Mouse (Mus musculus) spleen, adult 2 months (tissue): Measurements from ENCODE around the gene Cmc2.

Experiments used
- CTCF ChIP-seq: fragments of 200-500 bp; IDR thresholded peaks from 2 replicates; pipeline ENCODE4 v1.5.1; 2011; ENCODE audit warnings: mild to moderate bottlenecking, inconsistent platforms; ENCODE audit not compliant: insufficient read depth, insufficient read length, insufficient replicate concordance; ENCODE audit errors: extremely low read depth
- POLR2A ChIP-seq: fragments of 200-500 bp; IDR thresholded peaks from 2 replicates; pipeline ENCODE4 v1.6.1; 2011; ENCODE audit warnings: low read depth, low read length, inconsistent platforms

DNA sequence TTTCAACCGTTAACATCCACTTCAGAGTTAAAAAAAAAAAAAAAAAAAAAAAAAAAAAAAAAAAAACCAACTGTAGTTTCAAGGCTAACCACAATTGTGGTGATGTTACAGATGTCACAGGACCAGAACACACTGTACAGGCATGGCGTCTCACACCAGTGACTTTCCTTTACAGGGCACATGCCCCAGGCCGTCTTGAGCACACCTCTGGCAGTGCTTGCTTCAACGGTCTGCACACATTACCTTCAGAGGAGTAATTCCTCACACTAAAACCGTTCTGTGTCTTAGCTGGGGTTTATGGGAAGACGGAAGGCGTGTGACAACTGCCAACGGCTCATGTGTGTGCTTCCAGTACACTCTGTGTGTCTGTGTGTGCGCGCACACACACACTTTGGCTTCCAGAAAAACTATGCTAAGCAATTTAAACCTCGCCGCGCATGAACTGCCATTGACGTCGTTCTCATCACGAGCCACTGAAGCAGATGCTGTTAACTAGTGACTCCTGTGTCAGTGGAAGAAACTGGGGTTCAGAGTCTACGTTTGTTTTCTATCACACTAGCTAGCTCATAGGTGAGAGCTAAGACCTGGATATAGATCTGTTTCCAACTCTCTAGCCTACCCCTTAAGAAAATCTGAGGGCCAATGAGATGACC is 45.3 kb downstream of the Cmc2 start:
- no peak for TF ChIP-seq POLR2A
- TF ChIP-seq CTCF = no peak
